Mouse (Mus musculus) adrenal gland (tissue): ENCODE results near the gene Pgap3.

Source experiments
- intact Hi-C: fragments of 180-260 bp; cut with DNase I; formaldehyde crosslinking; loops from one replicate; pipeline ENCODE4 v1.15.1; 2025

Pgap3 gene

DNA sequence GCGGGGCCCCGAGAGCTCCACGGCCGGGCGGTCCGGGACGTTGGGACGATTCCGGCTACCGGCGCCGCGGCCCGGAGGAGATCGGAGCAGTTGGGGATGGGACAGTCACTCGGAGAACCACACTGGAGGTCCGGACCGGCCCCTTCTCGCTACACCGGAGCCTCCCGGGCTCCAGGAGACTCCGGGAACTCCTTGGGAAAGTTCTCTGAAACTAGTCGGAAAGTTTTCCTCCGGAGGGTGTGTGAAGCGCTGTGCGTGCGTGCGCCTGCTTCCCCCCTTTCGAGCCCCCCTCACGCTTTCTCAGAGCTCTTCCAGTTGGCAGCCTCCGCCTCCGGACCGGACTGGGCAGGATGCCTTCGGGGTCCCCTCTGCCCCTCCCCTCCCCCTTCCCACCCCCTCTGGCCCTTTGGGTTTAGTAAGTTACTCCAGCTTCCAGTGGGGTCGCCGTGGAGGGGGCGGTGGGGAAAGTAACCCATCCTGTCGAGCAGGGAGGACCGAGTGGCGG lies 12.6 kb upstream of the Pgap3 start:
- intact Hi-C loops = loop anchor here (2.0 kb wide), 1 partner anchor 24 kb away; no protein-coding TSS in a partner anchor

DNA sequence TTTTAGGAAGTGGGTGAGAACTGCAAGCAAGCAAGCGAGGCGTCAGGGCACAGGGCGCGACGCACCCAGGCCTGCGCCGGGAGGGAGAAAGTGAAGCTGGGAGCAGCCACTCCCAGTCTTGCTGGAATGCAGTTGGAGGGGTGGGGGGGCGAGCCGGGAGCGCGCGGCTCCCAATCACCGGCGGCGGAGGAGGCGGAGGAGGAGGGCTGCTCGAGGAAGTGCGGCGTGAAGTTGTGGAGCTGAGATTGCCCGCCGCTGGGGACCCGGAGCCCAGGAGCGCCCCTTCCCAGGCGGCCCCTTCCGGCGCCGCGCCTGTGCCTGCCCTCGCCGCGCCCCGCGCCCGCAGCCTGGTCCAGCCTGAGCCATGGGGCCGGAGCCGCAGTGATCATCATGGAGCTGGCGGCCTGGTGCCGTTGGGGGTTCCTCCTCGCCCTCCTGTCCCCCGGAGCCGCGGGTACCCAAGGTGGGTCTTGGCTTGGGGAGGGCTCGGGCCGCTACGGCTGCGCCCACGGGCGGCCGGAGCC lies 12.0 kb upstream of the Pgap3 start, which contains the start of gene Erbb2:
Erbb2 (plus strand) TSS at position 198 of the 524 bp plus-strand sequence.
- intact Hi-C loops = loop anchor here (2.0 kb wide), 1 partner anchor 24 kb away; no protein-coding TSS in a partner anchor

DNA sequence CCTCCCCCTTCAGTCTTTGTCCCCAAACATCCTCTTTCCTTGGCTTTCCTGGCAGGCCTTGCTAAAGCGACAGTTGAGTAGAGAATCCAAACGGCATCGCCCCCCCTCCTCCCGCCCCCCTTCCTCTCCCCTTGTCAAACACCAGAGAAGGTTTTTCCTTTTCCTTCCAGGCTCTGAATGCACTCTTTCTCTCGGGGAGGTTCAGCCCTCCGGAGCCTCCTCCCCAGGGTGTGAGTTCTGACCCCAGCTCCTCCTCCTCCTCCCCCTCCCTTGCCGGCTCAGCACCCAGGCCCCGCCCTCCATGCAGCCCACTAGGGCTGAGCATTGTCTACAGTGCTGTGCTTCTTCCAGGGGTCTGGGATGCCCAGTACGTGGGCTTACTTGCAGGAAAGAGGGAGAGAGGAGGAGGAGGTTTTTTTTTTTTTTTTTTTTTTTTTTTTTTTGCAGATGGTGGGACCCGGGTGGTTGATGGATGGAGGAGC lies 9.1 kb upstream of the Pgap3 start:
- intact Hi-C loops = no loop called here

DNA sequence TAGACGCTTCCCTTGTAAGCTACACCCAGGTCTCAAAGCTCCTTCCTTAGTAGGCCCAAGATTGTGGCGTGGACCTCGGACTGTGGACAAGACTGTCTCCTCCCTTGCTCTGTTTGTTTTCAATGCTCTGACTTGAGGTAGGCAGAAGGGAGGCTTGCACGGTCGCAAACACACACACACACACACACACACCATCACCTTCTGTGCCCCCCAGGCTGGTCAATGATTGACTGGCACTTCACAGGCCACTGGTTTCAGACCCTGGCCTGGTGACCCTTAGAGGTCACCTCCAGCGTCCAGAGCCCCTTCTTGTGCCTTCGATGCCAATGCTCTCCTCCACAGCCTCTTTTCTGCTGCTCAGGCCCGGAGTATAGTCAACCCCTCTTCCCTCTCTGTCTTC lies 8.6 kb upstream of the Pgap3 start:
- intact Hi-C loops = no loop called here

DNA sequence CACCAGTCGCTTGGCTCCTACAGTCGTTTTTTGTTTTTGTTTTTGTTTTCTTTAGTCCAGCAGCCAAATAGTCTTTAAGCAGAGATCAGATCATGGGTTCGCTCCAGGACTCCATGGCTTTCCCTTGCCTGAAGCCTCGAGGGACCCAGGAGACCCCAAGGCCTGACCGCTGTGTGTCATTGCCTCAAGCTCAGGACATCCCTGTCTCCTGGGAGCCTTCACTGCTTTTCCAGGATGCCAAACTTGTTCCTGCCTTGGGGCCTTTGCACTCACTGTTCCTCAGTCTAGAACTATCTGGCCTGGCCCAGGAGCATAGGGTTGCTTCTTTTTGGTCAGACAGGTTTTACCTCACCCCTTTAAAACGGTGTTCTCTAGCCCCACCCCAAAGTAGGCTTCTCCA lies 6.3 kb upstream of the Pgap3 start:
- intact Hi-C loops = no loop called here

DNA sequence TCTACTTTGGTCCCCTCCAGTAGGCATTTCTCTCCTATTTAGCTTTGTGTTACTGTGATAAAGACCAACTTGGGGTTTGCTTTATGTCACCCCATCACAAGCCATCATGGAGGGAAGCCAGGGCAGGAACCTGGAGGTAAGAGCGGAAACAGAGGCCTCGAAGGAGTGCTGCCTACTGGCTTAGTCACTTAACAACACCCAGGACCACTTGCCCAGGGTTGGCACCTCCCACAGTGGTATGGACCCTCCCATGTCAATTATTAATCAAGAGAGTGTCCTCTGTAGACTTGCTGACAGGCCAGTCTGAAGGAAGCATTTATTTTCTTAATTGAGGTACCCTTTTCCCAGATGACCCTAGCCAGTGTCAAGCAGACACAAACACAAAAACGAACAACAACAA lies 526 bp upstream of the Pgap3 start:
- intact Hi-C loops = no loop called here

DNA sequence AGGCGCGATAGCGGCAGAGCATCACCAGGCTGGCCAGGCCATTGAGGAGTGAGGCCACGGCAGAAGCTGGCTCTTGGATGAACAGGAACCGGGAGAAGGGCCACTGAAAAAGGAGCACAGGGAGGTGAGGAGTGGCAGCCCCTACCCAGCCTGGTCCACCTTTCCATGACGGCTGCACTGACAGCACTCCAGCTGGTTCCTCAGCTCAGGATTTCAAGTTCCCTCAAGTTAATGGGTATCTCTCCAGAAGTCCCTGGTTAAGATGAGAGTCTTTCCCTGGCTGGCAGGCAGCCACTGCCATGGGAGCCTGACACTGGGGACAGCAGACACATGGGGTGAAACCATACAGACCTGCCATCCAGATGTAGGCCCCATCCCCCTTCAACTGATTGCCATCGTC lies 2.3 kb downstream of the Pgap3 start:
- intact Hi-C loops = no loop called here

DNA sequence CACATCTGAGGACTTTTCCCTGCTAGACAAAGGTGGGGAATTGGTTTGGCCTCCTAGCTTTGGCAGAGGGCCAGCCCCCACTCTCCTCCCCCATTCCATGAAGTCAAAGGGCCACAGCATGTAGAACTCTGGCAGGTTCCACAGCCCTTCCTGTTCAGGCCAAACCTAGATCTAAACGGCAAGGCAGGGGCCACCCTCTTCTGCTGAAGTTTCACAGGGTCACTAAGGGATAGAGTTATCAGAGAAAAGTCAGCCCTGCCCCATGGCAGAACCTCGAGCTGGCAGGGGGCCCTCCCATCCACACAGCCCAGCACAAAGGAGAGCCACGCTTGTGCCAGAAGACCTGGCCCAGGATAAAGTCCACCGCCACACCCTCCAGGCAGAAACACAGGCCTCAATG lies 5.2 kb downstream of the Pgap3 start:
- intact Hi-C loops = no loop called here

DNA sequence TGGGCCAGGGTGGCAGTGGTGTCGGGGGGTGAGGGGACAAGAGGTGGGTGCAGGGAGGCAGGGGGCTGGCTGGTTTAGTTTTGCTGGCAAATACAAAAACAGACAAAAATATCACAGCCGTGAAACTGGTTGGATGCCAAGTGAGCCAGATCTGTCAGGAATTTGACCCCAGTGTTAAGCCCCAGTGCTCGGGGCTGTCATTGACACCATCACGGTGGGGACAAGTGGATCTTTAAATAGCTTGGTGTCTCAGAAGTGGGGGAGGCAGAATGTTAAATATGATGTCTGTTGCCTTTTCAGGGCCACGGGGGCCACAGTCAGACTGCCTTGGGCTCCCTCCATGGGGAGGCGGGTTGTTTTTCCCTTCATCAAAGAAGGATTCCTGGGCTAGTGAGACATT lies 6.0 kb downstream of the Pgap3 start:
- intact Hi-C loops = no loop called here

DNA sequence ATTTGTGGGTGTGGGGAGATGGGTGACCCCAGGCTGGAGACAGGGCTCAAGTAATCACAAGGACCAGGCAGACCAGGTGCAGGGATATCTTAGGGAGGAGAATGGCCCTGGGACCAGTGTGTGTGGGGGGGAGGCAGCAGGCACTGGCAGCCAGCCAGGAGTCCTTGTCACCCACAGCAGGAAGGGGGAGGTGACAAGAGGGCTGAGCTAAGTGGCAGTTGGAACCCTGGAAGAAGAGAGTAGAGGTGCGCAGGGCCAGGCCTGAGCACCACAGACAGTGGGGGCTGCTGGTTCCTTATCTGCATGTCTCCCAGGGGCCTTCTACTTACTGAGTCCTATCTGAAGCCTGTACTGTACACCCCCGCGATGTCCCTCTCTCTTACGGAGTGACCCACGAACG lies 7.0 kb downstream of the Pgap3 start:
- intact Hi-C loops = no loop called here

DNA sequence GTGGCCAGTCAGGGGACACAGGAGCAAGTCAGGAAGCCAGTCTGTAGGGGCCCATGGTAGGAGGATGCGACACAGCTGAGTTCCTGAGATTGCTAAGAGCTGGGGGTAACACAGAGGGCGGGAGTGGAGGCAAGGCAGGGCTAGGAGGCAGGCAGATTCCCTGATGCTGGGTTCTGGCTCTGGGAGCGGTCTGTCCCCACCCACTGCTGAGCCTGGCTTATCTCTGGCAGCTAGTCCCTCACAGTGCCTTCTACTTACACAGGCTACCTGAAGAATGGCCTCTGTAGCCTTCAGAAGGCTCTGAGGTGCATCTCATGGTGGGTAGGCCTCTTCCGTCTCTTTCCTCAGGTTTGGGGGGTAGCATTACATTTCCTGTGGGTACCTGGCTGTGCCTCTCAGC lies 7.6 kb downstream of the Pgap3 start:
- intact Hi-C loops = no loop called here

DNA sequence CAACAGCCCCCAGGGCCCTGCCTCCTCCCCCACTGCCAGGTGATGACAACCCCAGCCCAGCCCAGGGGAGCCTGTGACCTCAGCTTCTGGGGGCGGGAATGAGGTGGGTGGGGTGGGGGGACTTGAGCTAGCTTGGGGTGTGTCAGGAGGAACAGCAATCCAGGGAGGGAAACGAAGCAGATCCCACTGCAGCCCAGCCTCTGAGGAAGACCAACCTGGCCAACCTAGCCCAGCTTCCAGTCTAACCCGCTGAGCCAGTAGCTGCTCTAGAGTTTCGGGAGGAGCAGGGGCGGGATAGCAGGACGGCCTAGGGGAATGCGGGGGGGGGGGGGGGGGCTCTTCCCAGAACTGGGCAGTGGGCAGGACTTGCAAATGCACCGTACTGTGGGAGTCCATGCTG lies 8.3 kb downstream of the Pgap3 start:
- intact Hi-C loops = no loop called here

DNA sequence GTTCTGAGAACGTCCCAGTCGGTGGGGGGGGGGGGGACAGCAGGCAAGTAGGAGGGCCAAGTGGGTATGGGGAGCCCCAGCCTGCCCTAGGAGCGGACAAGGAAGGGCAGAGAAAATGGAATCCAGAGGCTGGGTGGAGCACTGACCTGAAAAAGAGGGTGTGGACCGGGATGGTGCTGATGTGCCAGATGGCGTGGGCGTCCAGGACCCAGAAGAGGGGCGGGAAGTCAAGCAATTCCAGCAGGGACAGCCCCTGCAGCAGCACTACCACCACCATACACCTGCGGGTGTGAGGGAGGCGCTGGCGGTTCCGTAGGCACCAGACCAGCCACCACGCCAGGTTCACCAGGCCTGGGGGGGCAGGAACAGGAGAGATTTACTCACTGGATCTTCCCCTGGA lies 10.1 kb downstream of the Pgap3 start:
- intact Hi-C loops = no loop called here

DNA sequence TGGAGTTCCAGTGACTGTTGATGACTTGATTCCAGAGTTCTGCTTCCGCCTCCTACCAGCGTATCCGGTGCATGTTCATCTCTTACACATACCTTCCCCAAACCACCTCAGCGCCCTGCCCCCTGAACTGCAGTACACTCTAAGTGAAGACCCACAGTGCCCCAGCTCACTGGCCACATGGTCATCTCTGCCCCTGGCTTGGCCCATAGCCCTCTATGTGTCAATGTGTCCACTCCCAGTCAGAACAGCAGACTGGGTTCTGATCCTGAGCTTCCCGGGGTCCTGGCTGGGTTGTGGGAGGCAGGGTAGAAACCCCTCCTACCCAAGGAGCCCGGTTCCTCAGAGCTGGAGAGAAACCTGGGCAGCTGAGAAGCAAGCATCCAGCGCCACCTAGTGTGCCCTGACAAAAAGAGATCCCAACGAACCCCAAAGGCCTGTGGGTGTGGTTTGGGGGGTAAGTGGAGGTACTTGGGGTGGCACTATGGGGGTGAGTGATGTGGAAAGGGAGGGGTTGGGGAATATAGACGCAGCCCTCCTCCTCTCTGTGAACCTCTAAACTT lies 11.0 kb downstream of the Pgap3 start:
- intact Hi-C loops = no loop called here

DNA sequence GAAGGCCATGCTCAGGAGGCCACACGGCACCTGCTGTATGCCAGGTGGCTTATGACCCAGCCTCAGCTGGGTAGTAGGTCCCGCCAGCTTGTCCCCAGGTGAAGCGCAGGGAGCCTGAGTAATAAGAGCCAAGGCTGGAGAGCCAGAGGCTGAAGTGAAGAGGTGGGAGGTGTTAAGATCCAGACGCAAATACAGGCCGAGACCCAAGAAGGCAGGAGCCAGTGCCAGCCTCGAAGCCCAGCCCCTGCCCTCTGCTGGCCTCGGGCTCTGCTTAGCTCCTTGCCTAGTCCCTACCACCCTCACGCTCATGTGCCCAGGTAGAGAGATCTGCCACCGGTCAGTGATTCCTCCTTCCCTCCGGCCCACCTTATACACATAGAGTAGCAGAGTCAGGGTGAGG lies 12.0 kb downstream of the Pgap3 start:
- intact Hi-C loops = no loop called here

DNA sequence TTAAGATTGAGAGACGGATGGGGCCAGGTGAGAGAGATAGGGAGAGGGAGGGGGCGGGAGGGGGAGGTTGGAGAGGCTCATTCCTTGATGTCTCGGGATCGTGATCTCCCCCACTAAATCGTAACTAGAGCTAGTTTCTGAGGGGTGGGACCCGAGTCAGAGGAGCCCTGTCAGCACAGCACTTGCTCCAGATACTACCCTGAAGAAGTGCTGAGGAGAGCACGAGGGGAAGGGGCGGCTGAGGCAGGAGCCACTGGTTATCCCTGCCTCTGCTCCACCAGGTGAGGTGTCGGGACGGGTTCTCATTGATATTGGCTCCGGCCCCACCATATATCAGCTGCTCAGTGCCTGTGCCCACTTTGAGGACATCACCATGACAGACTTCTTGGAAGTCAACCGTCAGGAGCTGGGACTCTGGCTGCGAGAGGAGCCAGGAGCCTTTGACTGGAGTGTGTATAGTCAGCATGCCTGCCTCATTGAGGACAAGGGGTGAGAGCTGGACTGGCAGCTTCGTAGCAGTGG lies 13.2 kb downstream of the Pgap3 start:
- intact Hi-C loops = no loop called here

DNA sequence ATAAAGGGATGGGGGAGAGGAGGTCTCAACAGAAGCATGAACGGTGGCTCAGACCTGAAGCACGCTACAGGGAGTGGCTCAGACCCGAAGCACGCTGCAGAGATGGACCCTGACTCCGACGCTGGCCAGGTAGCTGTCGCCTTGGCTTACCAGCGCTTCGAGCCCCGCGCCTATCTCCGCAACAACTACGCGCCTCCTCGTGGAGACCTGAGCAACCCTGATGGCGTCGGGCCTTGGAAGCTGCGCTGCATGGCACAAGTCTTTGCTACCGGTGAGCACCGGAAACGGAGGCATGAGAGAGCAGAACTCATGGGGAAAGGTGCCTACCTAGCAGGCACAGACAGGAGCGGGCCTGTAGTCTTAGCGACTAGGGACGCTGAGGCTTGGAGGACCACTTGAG lies 13.7 kb downstream of the Pgap3 start:
- intact Hi-C loops = no loop called here

DNA sequence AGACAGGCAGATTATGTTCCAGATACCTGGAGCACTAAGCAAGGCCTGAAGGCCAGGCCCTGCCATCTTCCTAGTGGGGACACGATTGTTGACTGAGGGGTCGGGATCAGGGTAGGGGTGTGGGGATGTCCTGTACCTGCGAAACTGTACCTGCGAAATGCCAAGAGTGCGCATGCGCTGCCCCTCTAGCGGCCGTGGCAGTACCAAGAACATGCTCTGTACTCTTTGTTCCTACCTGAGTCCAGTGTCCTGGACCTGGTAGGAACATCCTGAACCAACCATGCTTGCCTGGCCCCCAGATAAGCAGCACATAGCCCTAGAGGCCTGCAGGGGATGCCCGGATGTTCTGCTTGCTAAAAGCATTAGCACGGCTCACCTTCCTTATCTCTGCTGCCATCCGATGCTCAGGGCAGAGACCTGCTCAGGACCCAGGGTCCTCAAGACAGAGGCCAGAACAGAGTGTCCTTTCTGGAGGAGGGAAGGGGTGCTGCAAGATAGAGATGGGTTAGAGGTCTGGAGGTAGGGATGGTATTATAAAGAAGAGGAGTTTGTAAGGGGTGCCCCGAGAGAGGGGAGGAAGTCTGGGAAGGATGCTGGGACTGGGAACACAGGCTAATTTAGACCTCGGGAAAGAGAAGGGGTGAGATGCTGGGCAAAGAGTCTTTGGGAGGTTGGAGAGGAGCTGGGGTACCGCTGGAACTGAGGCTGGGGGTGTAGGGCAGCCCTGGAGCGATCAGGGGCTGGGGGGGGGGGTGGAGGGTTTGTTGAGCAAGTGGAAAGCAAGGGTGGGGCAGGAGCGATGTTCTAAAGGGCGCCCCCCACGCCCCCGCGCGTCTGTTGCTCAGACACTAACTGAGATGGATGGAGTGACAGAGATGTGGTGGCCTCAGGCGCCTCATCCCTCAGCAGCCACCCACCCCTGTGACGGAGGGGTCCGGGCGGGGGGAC lies 14.4 kb downstream of the Pgap3 start, which contains the start of gene Pnmt:
Pnmt (plus strand) TSS at position 813 of the 948 bp plus-strand sequence.
- intact Hi-C loops = no loop called here

DNA sequence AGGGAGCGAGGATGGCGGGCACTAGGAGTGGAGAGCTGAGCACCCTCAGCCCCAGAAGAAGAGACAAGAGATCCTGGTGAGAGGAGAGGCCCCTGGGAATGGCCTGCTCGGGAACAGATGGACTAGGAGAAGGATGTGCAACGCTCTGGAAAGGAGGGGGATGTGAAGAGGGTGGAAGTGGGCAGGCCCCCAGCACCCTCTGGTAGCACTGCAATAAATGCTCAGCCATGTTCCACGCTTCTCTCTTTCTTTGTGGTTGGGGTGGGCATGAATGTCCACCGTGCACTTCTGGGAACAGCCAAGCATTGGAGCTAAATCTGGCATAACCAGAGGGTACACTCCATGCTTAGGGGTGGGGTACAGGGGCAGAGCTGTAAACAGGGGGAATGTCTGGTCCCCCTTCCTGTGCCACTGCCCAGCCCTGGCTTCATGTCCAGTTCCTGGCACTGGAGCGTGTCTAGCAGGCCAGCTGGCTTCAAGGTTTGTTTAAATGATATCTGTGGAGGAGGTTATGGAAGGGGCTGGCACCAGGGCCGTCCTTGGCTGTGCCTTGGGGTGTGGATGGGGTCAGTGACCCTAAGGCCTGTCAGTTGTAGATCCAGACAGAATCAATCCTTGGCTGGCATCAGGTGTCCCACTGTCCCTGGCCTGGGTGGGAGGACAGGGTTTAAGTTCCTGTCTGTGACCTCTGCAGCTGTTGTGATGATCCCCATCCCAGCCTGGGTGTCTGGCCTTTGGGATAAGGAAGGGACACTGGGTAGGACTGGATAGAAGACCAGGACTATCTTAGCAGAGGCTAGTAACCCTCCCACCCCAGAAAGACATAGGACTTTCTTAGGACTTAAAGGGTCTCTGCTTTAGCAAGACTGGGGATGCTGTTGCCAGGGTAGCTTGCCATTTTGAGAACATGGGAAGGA lies 15.3 kb downstream of the Pgap3 start:
- intact Hi-C loops = no loop called here

DNA sequence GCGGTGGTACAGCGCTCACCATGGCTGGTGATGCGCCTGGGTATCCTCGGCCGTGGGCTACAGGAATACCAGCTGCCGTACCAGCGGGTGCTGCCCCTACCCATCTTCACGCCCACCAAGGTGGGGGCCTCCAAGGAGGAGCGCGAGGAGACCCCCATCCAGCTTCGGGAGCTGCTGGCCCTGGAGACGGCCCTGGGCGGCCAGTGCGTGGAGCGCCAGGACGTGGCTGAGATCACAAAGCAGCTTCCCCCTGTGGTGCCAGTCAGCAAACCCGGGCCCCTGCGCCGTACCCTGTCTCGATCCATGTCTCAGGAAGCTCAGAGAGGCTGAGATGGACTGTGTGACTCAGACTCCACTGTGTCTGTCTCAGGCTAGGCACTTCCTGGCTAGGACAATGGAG lies 16.1 kb downstream of the Pgap3 start:
- intact Hi-C loops = no loop called here
